27 mouse cellular contexts compared by ENCODE assay signal in genomic region chr3:62945356-62945755, GRCm38 (mm10).
"Had no signal": no experiment of that assay in that cellular context is flagged by ENCODE, and none has a peak within 500 bp of the region (broad histone marks: within the 10 kb centered on the region; RNA-seq: fewer than 3 reads in every experiment).

No protein-coding gene starts in this region.

- DNase-seq: gastrocnemius, adult 2 months; gastrocnemius, postnatal 10 days; gastrocnemius, postnatal 25 days; heart, adult 18-20 months; heart, postnatal 10 days; heart, postnatal 4 days; kidney, adult 11 months; kidney, adult 2 months; kidney, adult 9 months; kidney, postnatal 14 days; kidney, postnatal 36 days; layer of hippocampus, adult 9-11 months; layer of hippocampus, postnatal 36 days; left cerebral cortex, postnatal 4 days had no signal

- H3K4me3 ChIP-seq: gastrocnemius, adult 2 months; heart, embryonic 10.5 days; heart, embryonic 12.5 days; hindbrain, embryonic 10.5 days; hindbrain, embryonic 12.5 days; hindbrain, embryonic 15.5 days; kidney, embryonic 15.5 days; limb, embryonic 13.5 days; limb, embryonic 15.5 days; liver, embryonic 12.5 days had no signal

- H3K4me1 ChIP-seq: hindbrain, embryonic 12.5 days; hindbrain, embryonic 15.5 days; kidney, embryonic 15.5 days; limb, embryonic 13.5 days; limb, embryonic 15.5 days; liver, embryonic 12.5 days had no signal

- H3K27me3 ChIP-seq: heart, embryonic 12.5 days; hindbrain, embryonic 12.5 days; hindbrain, embryonic 15.5 days; kidney, embryonic 15.5 days; limb, embryonic 13.5 days; limb, embryonic 15.5 days; liver, embryonic 12.5 days had no signal

- ATAC-seq: hindbrain, postnatal 0 days; intestine, embryonic 16.5 days; liver, embryonic 12.5 days had no signal

- H3K36me3 ChIP-seq: heart, embryonic 10.5 days; heart, embryonic 12.5 days; hindbrain, embryonic 10.5 days; hindbrain, embryonic 12.5 days; hindbrain, embryonic 15.5 days; kidney, embryonic 15.5 days; limb, embryonic 13.5 days; limb, embryonic 15.5 days; liver, embryonic 12.5 days had no signal

- H3K9ac ChIP-seq: heart, embryonic 12.5 days; hindbrain, embryonic 12.5 days; hindbrain, embryonic 15.5 days; kidney, embryonic 15.5 days; limb, embryonic 13.5 days; limb, embryonic 15.5 days; liver, embryonic 12.5 days; liver, embryonic 14.5 days had no signal

- H3K27ac ChIP-seq: gastrocnemius, adult 2 months; heart, embryonic 10.5 days; hindbrain, embryonic 10.5 days; hindbrain, embryonic 12.5 days; hindbrain, embryonic 15.5 days; hindbrain, postnatal 0 days; kidney, embryonic 15.5 days; kidney, postnatal 0 days; limb, embryonic 13.5 days; limb, embryonic 15.5 days; liver, embryonic 12.5 days; liver, embryonic 14.5 days had no signal

- H3K4me2 ChIP-seq: heart, embryonic 12.5 days; hindbrain, embryonic 12.5 days; hindbrain, embryonic 15.5 days; kidney, embryonic 15.5 days; limb, embryonic 13.5 days; limb, embryonic 15.5 days; liver, embryonic 12.5 days had no signal

- H3K9me3 ChIP-seq: heart, embryonic 10.5 days; heart, embryonic 12.5 days; hindbrain, embryonic 10.5 days; hindbrain, embryonic 12.5 days; hindbrain, embryonic 15.5 days; kidney, embryonic 15.5 days; limb, embryonic 13.5 days; limb, embryonic 15.5 days; liver, embryonic 12.5 days had no signal
